Mouse (Mus musculus) spleen, postnatal 4 days (tissue): Measurements from ENCODE around the gene Ubald1.
A peak's percentile ranks its signal among the peaks of the same experiment; 100 is the strongest.

Experiments
- DNase-seq, 2 experiments: peaks; one replicate each; pipeline ENCODE4 v3.0.0; 2022; ENCODE audit warnings: low spot score in 2 of 2

Ubald1 gene

DNA sequence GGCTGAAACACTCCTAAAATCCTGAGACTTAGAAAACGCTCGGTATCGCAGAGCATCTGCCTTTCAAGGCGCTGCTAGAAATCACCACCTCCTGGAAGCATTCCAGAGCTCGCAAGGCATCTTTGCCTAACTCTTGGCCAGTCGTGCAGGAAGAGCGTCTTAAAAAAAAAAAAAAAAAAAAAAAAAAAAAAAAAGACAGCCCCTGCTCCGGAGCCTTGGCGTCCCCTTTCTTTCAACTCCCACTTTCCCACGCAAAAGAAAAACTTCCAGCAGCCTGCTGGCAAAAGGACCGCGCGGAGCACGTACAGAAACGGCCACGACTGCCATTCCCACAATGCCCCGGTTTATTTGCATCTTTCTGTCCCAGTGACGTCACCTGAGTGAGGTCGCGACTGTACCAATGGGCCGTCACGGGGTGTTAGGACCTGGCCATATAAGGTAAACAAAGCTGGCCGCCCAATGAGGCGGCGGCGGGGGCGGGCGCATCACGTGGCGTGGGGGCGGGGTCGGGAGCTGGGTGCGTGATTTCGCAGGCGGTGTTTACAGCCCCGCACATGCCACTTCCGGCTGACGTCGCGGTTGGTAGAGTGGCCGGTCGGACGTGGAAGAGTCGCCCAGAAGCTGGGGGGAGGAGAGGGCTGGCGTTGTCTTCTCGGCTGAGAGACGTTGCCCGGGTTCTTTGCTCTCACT is at the start of gene Ubald1:
Gene Ubald1 (minus strand): TSS at position 180 of the 690 bp plus-strand sequence.
- DNase-seq, result peak; percentile 97 to 98

DNA sequence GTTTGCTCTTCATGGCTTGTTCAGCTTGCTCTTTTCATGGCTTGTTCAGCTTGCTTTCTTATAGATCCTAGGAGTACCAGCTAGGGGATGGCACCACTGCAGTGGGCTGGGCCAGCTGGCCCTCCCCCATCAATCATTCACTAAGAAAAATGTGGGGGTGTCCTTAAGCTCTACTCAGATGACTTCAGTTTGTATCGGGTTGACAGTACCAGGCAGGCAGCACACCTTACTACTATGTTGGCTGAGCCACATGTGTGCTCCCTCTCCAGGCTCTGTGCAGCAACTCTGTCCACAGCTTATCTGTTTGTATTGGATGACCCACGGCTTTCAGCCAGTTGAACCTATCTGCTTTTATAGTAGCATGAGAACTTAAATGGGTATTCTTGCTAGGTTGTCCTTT is 48.4 kb upstream of the Ubald1 start:
- DNase-seq, result no peak

DNA sequence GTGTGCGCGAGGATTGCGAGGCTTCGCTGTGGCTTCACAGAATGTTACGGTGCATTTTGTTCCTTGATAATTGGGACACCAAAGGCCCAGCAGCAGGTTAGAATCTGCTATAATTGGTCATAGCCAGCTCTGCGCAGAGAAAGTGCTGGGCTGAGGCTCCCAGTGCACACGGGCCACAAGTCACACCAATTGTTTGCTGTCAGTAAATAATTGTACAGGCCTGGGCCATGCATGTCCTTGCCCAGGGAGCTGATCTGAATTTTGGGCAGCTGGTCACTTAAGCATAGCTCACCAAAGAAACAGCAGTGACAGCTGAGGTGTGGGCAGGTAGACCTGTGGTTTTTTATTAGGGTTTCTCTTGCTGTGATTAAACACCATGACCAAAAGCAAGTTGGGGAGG is 47.9 kb upstream of the Ubald1 start:
- DNase-seq, result no peak

DNA sequence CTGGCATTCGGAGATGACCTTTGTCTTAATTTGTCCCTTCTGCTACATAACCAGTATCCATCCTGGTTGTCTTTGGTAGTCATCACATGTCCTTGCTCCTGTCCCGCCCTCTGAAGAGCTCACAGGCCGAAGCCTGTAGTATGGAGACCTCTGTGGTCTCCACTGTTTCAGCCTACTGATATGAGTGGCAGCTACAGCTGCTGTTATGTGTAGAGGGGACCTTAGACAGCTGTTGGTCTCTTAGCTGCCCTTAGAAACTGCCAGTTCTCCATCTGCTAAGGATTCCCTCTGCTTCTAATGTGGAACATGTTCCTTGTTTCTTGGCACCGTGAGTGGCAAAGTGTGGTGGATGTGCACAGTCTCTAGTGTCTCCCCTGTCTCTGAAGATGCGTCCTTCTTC is 43.9 kb upstream of the Ubald1 start:
- DNase-seq, result no peak

DNA sequence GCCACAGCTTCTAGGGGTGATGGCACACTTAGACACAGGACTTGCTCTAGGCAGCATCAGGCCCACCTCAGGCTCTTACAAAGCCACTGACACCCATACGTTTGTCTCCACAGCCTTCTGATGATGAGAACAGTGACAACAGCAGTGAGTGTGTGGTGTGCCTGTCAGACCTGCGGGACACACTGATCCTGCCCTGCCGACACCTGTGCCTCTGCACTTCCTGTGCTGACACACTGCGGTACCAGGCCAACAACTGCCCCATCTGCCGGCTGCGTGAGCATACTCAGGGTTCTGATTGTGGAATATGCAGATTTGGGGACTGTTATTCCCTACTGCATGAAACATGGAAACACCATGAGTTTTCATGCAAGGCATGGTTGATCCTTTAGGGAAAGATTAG is 42.4 kb upstream of the Ubald1 start:
- DNase-seq, result no peak

DNA sequence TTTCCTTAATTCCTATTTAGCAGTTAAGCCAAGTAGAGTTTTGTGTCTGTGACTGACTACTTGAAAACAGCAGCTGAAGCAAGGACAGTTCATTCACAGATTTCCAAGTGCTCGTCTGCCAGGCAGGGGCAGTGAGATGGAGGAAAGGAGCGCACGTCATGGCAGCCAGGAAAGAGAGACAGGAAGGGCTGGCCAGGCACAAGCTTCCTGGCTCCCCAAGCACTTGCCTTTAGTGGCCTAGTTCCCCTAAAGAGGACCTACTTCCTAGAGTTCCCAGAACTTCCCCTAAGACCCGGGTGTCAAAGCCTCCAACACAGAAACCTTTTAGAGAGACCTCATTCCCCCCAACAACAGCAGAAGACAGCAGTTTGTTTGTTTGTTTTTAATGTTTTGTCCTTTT is 40.4 kb upstream of the Ubald1 start:
- no peak for DNase-seq

DNA sequence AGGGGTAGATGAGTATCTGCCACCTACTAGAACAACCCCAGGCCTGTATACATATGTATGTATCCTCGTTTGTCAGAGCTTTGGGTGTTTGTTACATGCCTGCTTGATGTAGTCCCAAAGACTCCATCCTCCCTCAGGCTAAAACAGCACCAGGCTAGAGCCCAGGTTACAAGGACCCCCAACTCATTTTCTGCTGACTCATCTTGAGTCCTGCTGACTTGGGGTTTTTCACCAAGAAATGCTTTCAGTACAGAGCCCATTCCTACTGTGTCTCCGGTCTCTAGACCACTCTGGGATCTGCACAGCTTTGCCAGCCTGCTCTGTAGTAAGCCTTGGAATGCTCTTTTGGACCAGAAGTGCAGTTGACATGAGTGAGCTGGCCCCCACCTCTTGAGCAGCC is 36.5 kb upstream of the Ubald1 start:
- DNase-seq, result no peak

DNA sequence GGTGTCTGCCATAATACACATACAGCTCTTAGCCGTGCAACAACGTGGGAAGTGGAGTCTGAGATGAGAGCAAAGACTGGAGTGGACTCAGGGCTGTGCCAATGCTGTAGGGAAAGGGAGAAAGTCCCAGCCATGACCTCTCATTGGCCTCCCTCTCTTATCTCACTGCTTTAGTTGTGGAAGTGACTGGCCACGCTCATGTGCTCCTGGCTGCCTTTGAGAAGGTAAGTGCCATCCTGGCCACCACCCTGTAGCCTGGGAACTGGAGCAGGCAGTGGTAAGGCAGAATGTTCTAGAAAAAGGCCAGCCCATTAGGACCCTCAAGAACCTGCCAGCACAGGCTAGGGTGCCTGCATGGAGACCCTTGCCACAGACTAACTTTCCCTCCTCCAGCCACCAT is 35.8 kb upstream of the Ubald1 start:
- DNase-seq, result no peak

DNA sequence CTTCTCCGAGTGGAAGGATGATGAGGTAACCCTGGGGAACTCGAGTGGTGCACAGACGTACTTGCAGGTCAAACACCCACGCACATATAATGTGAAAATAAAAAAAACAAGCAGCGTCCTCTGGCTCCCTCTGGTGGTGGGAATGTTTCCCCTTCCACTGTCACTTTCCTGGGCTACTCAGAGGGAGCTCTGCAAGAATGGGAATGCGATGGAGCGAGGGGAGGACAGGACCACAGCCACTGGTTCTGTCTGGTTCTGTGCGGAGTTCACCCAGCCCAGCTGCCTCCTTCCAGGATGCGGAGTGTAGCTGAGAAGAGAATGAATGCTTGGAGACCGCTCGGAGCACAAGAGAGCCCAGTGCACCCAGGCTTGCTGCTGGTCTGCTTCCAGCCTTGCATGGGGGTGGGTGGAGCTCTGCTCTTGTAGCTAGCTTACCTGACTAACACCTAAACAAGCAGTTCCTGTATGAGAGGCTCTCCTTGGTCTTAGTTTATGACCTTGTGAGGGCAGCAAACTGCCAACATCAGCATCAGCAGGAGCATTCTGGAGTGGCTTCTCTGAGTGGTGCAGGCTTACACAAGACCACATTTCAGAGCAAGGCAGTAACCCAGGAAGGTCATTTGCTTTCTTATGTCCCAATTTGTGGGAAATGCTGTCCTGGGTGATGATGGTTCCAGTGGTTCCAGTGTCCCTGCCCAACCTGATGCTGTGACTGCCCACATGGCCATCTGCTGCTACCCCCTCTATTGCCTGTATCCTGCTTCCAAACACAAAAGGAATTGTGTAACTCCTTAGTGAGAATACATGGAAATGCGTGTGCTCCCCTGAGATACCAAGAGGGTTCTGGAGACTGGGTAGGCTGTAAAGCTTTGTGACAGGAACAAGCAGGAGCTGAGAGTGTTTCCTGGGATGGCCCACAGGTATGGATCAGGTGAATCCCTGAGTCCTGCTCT is 33.9 kb upstream of the Ubald1 start:
- DNase-seq, result peak; percentile 77 to 92

DNA sequence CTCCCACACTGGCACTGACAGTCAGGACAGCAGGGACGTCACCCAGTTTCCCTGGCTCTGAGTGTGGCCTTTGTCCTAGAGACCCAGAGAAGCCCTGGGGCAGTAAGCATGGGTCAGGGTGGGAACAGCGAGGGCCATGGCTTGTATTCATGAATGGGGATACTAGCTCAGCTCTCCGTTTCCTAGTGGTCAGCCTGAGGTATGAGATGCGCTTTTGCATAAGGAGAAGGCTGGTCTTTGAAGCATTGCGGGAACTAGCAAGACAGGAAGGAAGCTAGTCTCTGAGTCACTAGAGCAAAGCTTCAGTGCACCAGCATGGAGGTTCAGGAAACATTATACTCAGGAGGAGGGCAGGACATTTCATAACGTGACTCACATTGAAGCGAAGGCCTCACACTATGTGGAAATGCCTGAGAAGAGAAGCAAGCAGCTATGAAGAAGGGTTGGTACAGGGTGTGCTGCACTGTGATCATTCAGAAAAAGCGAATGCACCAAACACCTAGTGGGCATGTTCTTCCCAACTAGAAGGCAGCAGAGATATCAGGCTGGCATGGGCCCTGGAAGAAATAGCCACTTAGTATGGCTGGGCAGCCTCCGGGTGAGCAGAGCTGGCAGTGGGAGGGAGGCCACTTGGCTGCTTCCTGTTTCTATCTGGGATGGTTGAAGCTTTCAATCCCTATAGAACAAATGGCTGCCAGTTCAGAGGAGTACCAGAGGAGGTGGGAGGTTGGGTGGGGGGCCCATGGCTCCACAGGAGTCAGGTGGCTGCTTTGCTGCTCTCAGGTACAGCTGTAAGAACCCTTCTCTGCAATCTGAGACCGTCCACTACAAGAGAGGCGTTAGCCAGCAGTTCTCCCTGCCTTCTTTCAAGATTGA is 33.0 kb upstream of the Ubald1 start:
- peak in 1 of 2 experiments; percentile 68 for DNase-seq

DNA sequence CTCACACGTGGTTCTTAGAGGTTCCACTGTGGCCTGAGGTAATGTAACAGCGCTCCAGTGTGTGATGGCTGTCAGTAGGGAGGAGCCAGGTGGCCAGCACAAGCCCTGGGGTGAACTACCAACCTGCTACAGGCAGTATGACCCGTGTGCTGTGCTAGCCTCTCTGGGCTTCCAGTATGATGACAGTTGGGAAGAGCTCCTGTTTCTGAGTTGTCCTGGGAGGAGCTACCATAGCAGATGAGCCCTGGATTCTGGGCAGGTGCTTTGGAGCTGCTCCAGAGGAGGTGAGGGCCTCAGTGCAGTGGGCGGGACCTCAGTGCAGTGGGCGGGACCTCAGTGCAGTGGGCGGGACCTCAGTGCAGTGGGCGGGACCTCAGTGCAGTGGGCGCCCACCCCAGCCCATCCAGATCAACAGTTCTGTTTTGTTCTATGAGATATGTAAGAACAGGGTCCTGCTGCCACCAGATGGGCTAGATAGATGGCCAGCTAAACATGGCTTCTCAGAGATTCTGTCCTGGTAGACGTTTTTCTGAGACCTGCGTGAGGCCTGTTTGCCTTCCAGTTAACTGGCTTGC is 32.0 kb upstream of the Ubald1 start:
- DNase-seq, result no peak

DNA sequence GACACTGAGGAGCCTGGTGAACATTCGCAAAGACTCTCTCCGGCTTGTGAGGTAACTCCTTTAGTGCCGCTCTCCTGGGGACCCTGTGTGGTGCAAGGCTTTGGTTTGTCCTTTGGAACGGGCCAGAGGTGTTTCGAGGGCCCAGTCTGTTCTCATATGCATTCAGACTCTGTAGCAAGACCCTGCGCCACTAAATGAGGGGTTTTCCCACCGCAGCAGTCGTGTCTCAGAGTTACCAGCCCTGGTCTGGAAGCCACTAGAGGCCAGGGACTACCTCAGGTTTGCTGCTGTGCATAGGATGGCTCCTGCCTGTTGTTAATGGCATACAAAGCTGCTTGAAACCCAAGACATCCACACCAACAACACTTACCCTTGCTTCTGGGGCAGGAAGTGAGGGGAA is 30.6 kb upstream of the Ubald1 start:
- no peak for DNase-seq

DNA sequence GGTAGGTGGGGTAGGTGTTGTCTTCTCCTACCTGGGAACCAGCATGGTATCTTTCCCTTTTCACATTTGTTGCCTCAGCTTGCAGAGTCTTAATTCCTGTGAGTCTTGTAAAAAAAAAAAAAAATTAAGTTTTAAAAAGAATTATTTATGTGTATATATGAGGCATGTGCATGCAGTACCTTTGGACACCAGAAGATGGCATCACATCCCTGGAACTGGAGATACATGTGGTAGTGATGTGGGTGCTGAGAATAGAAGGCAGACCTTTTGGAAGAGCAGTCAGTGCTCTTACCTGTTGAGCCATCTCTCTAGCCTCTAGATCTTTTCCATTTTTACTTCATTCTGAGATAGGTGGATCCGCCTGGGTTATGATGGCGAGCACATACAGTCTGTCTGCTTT is 29.6 kb upstream of the Ubald1 start:
- no peak for DNase-seq

DNA sequence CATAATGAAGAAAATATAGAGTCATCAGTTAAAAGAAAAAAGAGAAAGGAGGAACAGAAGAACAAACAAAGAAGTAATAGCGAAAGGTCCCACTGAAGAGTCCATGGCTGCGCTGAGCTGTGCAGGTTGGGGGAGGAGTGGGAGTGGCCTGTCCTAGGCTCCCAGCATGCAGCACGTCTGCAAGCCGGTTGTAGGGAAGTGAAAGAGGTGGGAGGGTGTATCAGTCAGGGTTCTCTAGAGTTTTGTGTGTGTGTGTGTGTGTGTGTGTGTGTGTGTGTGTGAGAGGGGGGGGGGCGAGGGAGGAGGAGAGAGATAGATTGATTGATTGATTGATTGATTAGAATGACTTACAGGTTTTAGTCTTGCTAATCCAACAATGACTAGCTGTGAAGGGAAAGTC is 27.9 kb upstream of the Ubald1 start:
- DNase-seq, result peak in 1 of 2 experiments; percentile 35

DNA sequence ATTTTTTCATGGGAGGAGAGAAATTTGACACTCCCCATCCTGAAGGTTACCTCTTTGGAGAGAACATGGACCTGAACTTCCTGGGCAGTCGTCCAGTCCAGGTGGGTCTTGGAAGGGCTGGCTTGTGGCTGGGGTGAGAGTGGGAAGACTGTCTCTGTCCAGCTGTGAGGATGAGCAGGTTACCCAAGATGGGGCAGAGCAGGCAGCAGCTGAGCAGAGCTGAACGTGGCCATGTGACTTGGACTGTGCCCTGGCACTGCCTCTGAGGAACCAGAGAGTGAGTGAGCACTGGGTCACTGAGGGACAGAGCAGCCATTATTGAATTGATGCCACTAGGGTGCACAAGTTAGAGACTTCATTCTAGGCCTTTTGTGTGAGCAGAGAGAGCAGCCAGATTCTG is 27.3 kb upstream of the Ubald1 start:
- DNase-seq, result no peak

DNA sequence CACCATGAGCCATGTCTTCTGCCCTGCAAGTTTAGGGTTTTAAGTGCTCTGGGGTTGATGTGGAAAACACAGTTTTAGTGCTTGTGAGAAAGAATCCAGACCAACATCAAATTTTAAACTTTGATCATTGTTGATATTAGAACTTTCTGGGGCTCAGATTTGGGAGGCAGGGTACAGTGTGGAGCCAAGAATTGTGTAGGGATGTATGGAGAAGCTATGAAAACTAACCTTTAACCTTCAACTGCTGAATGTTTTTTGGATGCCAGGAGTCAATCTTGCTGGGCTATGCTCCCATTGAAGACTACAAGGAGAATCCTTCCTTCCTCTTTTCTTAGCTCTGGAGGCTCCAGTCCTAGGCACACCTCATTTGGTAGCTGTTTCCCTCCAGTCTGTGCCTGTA is 26.4 kb upstream of the Ubald1 start:
- DNase-seq, result no peak

DNA sequence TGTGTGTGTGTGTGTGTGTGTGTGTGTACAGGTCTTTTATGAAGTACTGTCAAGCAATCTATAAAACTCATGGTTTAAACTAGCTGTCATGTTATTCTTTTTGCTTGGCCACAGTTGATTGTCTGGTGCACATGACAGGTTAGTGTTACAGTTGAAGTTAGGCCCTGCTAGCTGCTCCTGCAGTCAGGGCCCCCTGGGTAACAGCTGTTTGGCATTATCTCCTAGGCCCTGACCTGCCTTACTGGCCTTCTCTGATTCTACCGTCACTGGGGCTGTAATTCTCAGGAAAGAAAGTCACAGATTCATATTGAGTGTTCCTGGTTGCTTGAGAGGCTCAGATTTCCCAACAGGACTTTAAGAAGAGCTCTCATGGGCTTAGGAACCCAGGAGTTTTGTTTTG is 25.5 kb upstream of the Ubald1 start:
- DNase-seq, result no peak

DNA sequence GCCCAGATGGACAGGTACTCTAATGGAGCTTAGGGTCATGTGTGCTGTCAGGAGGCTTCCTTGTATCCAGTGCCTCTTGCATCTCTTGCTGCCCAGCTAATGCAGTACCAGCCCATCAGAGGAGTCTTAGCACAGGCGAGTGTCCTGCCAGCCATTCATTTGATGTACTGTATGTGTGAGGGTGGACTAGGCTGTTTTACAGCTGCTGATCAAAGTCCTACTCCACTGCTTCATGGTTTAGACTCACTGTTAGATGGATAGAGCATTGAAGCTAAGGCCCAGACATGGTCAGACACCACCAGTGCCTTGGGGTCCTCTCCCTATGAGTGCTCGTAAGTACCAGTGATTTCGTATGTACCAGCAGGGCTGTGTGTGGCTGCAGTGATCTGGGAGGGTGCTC is 24.8 kb upstream of the Ubald1 start:
- no peak for DNase-seq

DNA sequence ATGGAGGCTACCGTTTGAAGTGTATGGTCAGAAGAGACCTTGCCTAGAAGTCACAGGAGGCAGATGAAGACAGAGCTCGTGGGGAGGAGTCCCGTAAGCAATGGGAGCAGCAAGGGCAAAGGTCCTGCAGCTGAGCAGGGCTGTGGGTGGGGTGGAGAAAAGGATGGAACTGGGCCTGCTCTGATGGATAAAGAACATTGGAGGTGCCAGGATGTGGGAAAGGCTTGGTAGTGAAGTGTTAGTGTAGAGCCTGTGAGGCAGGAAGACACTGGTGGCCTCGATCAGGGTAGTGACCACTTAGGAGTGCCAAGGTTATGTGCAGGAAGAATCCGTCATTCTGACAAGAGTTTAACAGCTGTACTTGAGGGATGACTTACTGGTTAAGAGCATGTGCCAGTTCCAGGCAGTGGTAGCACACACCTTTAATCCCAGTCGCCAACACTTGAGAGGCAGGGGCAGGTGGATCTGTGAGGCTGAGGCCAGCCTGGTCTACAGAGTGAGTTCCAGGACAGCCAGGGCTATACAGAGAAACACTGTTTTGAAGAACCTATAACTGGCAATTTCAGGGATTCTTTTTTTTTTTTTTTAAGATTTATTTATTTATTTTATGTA is 23.5 kb upstream of the Ubald1 start:
- DNase-seq, result no peak

DNA sequence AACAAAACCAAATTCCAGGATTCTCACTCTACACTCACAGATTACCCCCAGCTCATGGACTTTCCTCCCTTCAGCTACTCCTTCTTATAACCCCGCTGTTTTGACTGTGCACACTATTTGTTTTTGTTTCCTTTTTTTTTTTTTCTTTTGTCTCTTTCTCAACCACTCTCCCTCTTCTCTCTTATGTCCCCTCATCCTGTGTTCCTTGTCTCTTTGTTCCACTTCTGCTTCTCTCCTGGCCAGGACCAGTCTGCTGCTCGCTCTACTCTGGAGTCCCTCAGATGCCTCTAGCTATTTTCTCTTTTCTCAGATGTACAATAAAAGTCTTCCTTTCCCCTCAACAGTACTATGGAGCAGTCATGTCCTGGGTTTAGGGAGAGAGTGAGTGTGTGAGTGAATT is 22.3 kb upstream of the Ubald1 start:
- DNase-seq, result no peak

DNA sequence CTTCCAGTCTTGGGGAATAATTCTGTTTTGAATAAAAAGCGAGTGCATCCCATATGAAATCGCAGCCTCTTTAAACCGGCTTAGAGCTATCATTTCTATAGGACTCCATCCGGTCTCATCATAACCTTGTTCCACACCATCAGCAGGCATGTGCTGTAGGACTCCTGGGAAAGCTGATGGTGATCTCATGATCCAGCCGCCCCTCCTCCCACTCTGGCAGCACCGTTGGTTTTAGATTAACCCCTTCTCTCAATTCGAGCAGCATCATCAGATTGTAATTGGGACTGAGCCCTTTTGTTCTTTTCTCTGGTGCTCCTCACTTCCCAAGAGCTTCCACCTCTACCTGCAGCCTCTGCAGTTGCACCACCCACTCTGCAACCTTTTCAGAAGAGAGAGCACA is 21.1 kb upstream of the Ubald1 start:
- DNase-seq, result no peak
